Mouse (Mus musculus) heart, embryonic 15.5 days (tissue): ENCODE measurements at regions not wholly inside any gene's neighbourhood (a gene's known extent, or its start where the extent isn't known, plus 50 kb on each side); places are given as distances from the start of the nearest gene placed in this dataset.

Experiments used
- ATAC-seq: fragments of 200-750 bp; cut with Nextera tagmentation; replicated peaks from 2 replicates; pipeline ENCODE4 v1.8.0; 2017; ENCODE audit warnings: low read depth, moderate TSS enrichment; ENCODE audit not compliant: insufficient number of reproducible peaks, insufficient read depth, low FRiP score
- H3K27ac ChIP-seq: fragments of 300-500 bp; sonication (generic); 2 replicates; pipeline ENCODE4 v1.5.1; 2015; ENCODE audit warnings: mild to moderate bottlenecking, inconsistent platforms
- H3K27me3 ChIP-seq: fragments of 300-500 bp; sonication (generic); 2 replicates; pipeline ENCODE4 v1.6.1; 2015; ENCODE audit warnings: inconsistent platforms
- H3K36me3 ChIP-seq: fragments of 300-500 bp; sonication (generic); 2 replicates; pipeline ENCODE4 v1.6.1; 2015; ENCODE audit warnings: mild to moderate bottlenecking, inconsistent platforms
- H3K4me1 ChIP-seq: fragments of 300-500 bp; sonication (generic); replicated peaks from 2 replicates; pipeline ENCODE4 v1.6.1; 2015; ENCODE audit warnings: inconsistent platforms
- H3K4me2 ChIP-seq: fragments of 300-500 bp; sonication (generic); 2 replicates; pipeline ENCODE4 v1.6.1; 2015; ENCODE audit warnings: inconsistent platforms, mild to moderate bottlenecking, moderate library complexity
- H3K4me3 ChIP-seq: fragments of 300-500 bp; sonication (generic); 2 replicates; pipeline ENCODE4 v1.5.1; 2015; ENCODE audit warnings: mild to moderate bottlenecking, inconsistent platforms
- H3K9ac ChIP-seq: fragments of 300-500 bp; sonication (generic); 2 replicates; pipeline ENCODE4 v1.6.1; 2015; ENCODE audit warnings: mild to moderate bottlenecking, inconsistent platforms
- H3K9me3 ChIP-seq: fragments of 300-500 bp; sonication (generic); replicated peaks from 2 replicates; pipeline ENCODE4 v1.6.1; 2016; ENCODE audit warnings: inconsistent platforms
- WGBS: fragments of 180-500 bp; shearing (Covaris S2); methylation state at CpG from one replicate; pipeline ENCODE4 v1.1.7; 2015; ENCODE audit warnings: mixed read lengths; 5-methylcytosine and 5-hydroxymethylcytosine counted together

GRCm38 (mm10) chr7:82972214-82973006 is 105.3 kb downstream of the Mex3b start:
- 46% methylated on average over 12 of the region's 12 CpGs for WGBS
- Histone ChIP-seq H3K4me1 (peaks cover 13% of the 10 kb centered on the region), H3K4me3 (no peak overlapping the region), H3K27ac (no peak overlapping the region), H3K9me3 (no peaks in the 10 kb centered on the region), H3K4me2 (no peak overlapping the region), H3K9ac (no peak overlapping the region), H3K36me3 (no peaks in the 10 kb centered on the region), H3K27me3 (no peaks in the 10 kb centered on the region)
- no peak for ATAC-seq

- no peak overlapping the region for H3K9ac ChIP-seq
- H3K27ac ChIP-seq, result no peak overlapping the region
- H3K9me3 ChIP-seq, result no peaks in the 10 kb centered on the region
- H3K27me3 ChIP-seq, result no peaks in the 10 kb centered on the region
- H3K4me1 ChIP-seq, result no peaks in the 10 kb centered on the region
- no peak overlapping the region for H3K4me3 ChIP-seq
- H3K36me3 ChIP-seq, result no peaks in the 10 kb centered on the region
- no peak for ATAC-seq
- H3K4me2 ChIP-seq, result no peak overlapping the region
Measured at GRCm38 (mm10) chr7:82990708-82991107, 123.6 kb downstream of the Mex3b start.

GRCm38 (mm10) chr7:82993136-82993535 is 126.0 kb downstream of the Mex3b start:
- Histone ChIP-seq H3K4me1 (no peaks in the 10 kb centered on the region), H3K9ac (no peak overlapping the region), H3K9me3 (no peaks in the 10 kb centered on the region), H3K27ac (no peak overlapping the region), H3K27me3 (no peaks in the 10 kb centered on the region), H3K4me3 (no peak overlapping the region), H3K36me3 (no peaks in the 10 kb centered on the region), H3K4me2 (no peak overlapping the region)
- 67% methylated on average over 5 of the region's 5 CpGs for WGBS
- no peak for ATAC-seq

- Histone ChIP-seq H3K4me1 (no peaks in the 10 kb centered on the region), H3K4me3 (no peak overlapping the region), H3K36me3 (no peaks in the 10 kb centered on the region), H3K4me2 (no peak overlapping the region), H3K27me3 (no peaks in the 10 kb centered on the region), H3K9ac (no peak overlapping the region), H3K9me3 (no peaks in the 10 kb centered on the region), H3K27ac (no peak overlapping the region)
- ATAC-seq, result no peak
- 69% methylated on average over 2 of the region's 2 CpGs for WGBS
Measured at GRCm38 (mm10) chr7:82998848-82999247, 131.7 kb downstream of the Mex3b start.

GRCm38 (mm10) chr7:83007540-83007939 is 140.4 kb downstream of the Mex3b start:
- H3K27ac ChIP-seq, result no peak overlapping the region
- no peaks in the 10 kb centered on the region for H3K27me3 ChIP-seq
- no peak overlapping the region for H3K9ac ChIP-seq
- no peaks in the 10 kb centered on the region for H3K36me3 ChIP-seq
- no peak overlapping the region for H3K4me3 ChIP-seq
- no peak overlapping the region for H3K4me2 ChIP-seq
- whole genome bisulfite sequencing, result 80% methylated on average over 4 of the region's 4 CpGs
- no peaks in the 10 kb centered on the region for H3K4me1 ChIP-seq
- H3K9me3 ChIP-seq, result no peaks in the 10 kb centered on the region
- ATAC-seq, result no peak

- Histone ChIP-seq H3K36me3 (no peaks in the 10 kb centered on the region), H3K4me1 (no peaks in the 10 kb centered on the region), H3K27me3 (no peaks in the 10 kb centered on the region), H3K4me3 (no peak overlapping the region), H3K27ac (no peak overlapping the region), H3K9me3 (no peaks in the 10 kb centered on the region), H3K9ac (no peak overlapping the region), H3K4me2 (no peak overlapping the region)
- WGBS, result 59% methylated on average over 2 of the region's 2 CpGs
- ATAC-seq, result no peak
Measured at GRCm38 (mm10) chr7:83012145-83012544, 145.0 kb downstream of the Mex3b start.

- Histone ChIP-seq H3K27ac (no peak overlapping the region), H3K4me2 (no peak overlapping the region), H3K27me3 (no peaks in the 10 kb centered on the region), H3K9me3 (no peaks in the 10 kb centered on the region), H3K36me3 (no peaks in the 10 kb centered on the region), H3K9ac (no peak overlapping the region), H3K4me1 (no peaks in the 10 kb centered on the region), H3K4me3 (no peak overlapping the region)
- WGBS, result 71% methylated on average over 7 of the region's 7 CpGs
- no peak for ATAC-seq
Measured at GRCm38 (mm10) chr7:83014725-83015690, 147.9 kb downstream of the Mex3b start.

- Histone ChIP-seq H3K4me1 (no peaks in the 10 kb centered on the region), H3K36me3 (no peaks in the 10 kb centered on the region), H3K9me3 (no peaks in the 10 kb centered on the region), H3K4me3 (no peak overlapping the region), H3K27me3 (no peaks in the 10 kb centered on the region), H3K4me2 (no peak overlapping the region), H3K27ac (no peak overlapping the region), H3K9ac (no peak overlapping the region)
- 53% methylated on average over 4 of the region's 4 CpGs for WGBS
- no peak for ATAC-seq
Measured at GRCm38 (mm10) chr7:83015756-83016155, 148.6 kb downstream of the Mex3b start.

GRCm38 (mm10) chr7:83016566-83016965 is 149.4 kb downstream of the Mex3b start:
- Histone ChIP-seq H3K4me1 (no peaks in the 10 kb centered on the region), H3K36me3 (no peaks in the 10 kb centered on the region), H3K27me3 (no peaks in the 10 kb centered on the region), H3K9ac (no peak overlapping the region), H3K9me3 (no peaks in the 10 kb centered on the region), H3K27ac (no peak overlapping the region), H3K4me3 (no peak overlapping the region), H3K4me2 (no peak overlapping the region)
- WGBS, result 34% methylated on average over 4 of the region's 4 CpGs
- no peak for ATAC-seq

- Histone ChIP-seq H3K4me2 (no peak overlapping the region), H3K36me3 (no peaks in the 10 kb centered on the region), H3K27me3 (no peaks in the 10 kb centered on the region), H3K9ac (no peak overlapping the region), H3K4me1 (no peaks in the 10 kb centered on the region), H3K4me3 (no peak overlapping the region), H3K27ac (no peak overlapping the region), H3K9me3 (no peaks in the 10 kb centered on the region)
- ATAC-seq, result no peak
- WGBS, result 85% methylated on average over 2 of the region's 2 CpGs
Measured at GRCm38 (mm10) chr7:83020584-83020983, 153.5 kb downstream of the Mex3b start.

- Histone ChIP-seq H3K27me3 (no peaks in the 10 kb centered on the region), H3K4me3 (no peak overlapping the region), H3K4me2 (no peak overlapping the region), H3K9ac (no peak overlapping the region), H3K9me3 (no peaks in the 10 kb centered on the region), H3K27ac (no peak overlapping the region), H3K36me3 (no peaks in the 10 kb centered on the region), H3K4me1 (no peaks in the 10 kb centered on the region)
- ATAC-seq, result no peak
- WGBS, result 90% methylated on average over 1 of the region's 1 CpGs
Measured at GRCm38 (mm10) chr7:83023990-83024389, 156.9 kb downstream of the Mex3b start.
